Mouse (Mus musculus) neural tube, embryonic 11.5 days (tissue): Measurements from ENCODE around the gene Unc13c. TPM values are rescaled to one million over a fixed set of nuclear protein-coding genes. Genes with fewer than 3 reads are reported as not detected.

Source experiments
- ATAC-seq: fragments of 200-750 bp; cut with Nextera tagmentation; 2 replicates; pipeline ENCODE4 v1.8.0; 2017; ENCODE audit warnings: moderate number of reproducible peaks, mild to moderate bottlenecking, moderate TSS enrichment, moderate library complexity; ENCODE audit not compliant: insufficient read depth, low FRiP score, low TSS enrichment
- DNase-seq: peaks from one replicate; pipeline ENCODE4 v3.0.0-alpha.2; 2015; ENCODE audit warnings: low spot score
- H3K27ac ChIP-seq: fragments of 300-500 bp; sonication (generic); 2 replicates; pipeline ENCODE4 v1.5.1; 2014; ENCODE audit warnings: low read depth, mild to moderate bottlenecking, low read length
- H3K27me3 ChIP-seq: fragments of 300-500 bp; sonication (generic); 2 replicates; pipeline ENCODE4 v1.6.1; 2014; ENCODE audit warnings: mild to moderate bottlenecking, low read length, mixed read lengths; ENCODE audit not compliant: control insufficient read depth, insufficient read depth
- H3K36me3 ChIP-seq: fragments of 300-500 bp; sonication (generic); 2 replicates; pipeline ENCODE4 v1.6.1; 2014; ENCODE audit warnings: mild to moderate bottlenecking, low read length, moderate library complexity, mixed read lengths; ENCODE audit not compliant: control insufficient read depth, insufficient read depth
- H3K4me1 ChIP-seq: fragments of 300-500 bp; sonication (generic); 2 replicates; pipeline ENCODE4 v1.6.1; 2014; ENCODE audit warnings: low read length, mixed read lengths; ENCODE audit not compliant: control insufficient read depth, insufficient read depth
- H3K4me2 ChIP-seq: fragments of 300-500 bp; sonication (generic); 2 replicates; pipeline ENCODE4 v1.6.1; 2014; ENCODE audit warnings: low read depth, mild to moderate bottlenecking, moderate library complexity
- H3K4me3 ChIP-seq: fragments of 300-500 bp; sonication (generic); 2 replicates; pipeline ENCODE4 v1.5.1; 2014; ENCODE audit warnings: low read depth, low read length
- H3K9ac ChIP-seq: fragments of 300-500 bp; sonication (generic); 2 replicates; pipeline ENCODE4 v1.6.1; 2014; ENCODE audit warnings: mild to moderate bottlenecking, low read length
- H3K9me3 ChIP-seq: fragments of 300-500 bp; sonication (generic); 2 replicates; pipeline ENCODE4 v1.6.1; 2016; ENCODE audit warnings: low read length; ENCODE audit not compliant: control insufficient read depth
- WGBS: fragments of 180-500 bp; shearing (Covaris S2); extraction: QIAGEN DNeasy Blood & Tissue Kit; methylation state at CpG from one replicate; pipeline ENCODE4 v1.1.7; 2014; 5-methylcytosine and 5-hydroxymethylcytosine counted together
- polyA plus RNA-seq: library from polyadenylated mRNA; unstranded; fragments of >200 nt; fragmentation: Nextera tagmentation; extraction: Ambion mirVana; gene quantifications from 2 replicates; pipeline ENCODE4 v1.2.1, GENCODE M21; 2014

Gene Unc13c
- polyA plus RNA-seq, 1 experiment from 2014 or later: 0.27 TPM

DNA sequence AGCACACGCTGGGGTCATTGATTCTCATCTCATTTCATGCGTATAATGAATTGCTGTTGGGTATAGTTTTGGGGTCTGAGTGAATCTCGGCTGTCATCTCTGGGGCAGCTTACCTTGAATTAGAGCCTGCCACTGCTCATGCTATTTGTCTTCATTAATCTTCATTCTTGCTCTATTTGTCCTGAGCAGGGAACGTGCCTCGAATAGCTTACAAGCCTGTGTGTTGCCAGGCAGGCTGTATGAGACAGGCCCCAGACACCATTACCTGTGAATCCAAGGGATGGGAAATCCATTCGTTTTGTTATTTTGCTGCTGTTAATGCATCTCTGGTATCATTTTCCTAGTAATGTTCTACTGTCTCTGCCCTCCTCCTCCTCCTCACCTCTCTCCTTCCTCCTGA lies 518.8 kb downstream of the Unc13c start:
- Histone ChIP-seq H3K36me3 (no peaks in the 10 kb centered on the region), H3K27ac (no peak overlapping the region), H3K9me3 (no peaks in the 10 kb centered on the region), H3K9ac (no peak overlapping the region), H3K27me3 (no peaks in the 10 kb centered on the region), H3K4me1 (no peaks in the 10 kb centered on the region), H3K4me2 (no peak overlapping the region), H3K4me3 (no peak overlapping the region)
- no peak for ATAC-seq
- WGBS: 76% methylated on average over 6 of the region's 6 CpGs
- DNase-seq: no peak

DNA sequence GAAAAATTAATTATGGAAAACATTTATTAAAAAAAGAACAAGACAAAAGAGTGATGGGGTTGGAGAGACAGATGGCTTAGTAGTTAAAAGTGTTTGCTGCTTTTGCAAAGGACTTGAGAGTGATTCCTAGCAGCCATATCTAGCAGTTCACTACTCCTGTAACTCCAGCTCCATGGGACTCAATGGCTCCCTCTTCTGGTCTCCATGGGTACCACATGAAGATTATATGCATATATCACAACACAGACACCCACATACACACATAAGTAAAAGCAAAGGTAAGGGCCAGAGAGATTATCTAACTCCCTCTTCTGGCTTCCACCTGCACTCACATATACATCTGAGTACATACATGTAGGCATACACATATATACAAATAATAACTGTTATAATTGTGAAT lies 519.5 kb downstream of the Unc13c start:
- no peak overlapping the region for H3K9ac ChIP-seq
- DNase-seq (no peak), ATAC-seq (no peak)
- H3K36me3 ChIP-seq: no peaks in the 10 kb centered on the region
- no peak overlapping the region for H3K27ac ChIP-seq
- H3K27me3 ChIP-seq: no peaks in the 10 kb centered on the region
- H3K4me1 ChIP-seq: no peaks in the 10 kb centered on the region
- H3K4me2 ChIP-seq: no peak overlapping the region
- no peaks in the 10 kb centered on the region for H3K9me3 ChIP-seq
- no peak overlapping the region for H3K4me3 ChIP-seq

DNA sequence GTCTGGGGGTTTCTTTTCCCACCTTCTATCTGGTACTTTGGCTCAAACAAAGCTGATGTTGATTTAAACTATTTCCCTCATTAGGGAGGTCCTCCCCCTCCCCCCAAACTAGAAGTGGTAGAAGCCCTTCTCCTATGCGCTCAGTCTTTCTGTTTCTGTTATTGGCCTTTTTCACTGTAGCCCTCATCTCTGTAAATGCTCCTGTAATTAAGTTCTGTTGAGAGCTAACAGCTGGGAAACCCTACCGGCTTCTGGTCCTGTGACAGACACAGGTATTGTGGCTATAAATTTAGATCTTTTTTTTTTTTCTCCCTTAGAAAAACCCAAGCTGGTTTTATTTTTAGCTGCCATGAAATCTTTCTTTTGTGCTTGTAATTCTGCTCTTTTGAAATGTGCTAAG lies 536.8 kb downstream of the Unc13c start:
- Histone ChIP-seq H3K4me1 (no peaks in the 10 kb centered on the region), H3K27me3 (no peaks in the 10 kb centered on the region), H3K27ac (no peak overlapping the region), H3K4me3 (no peak overlapping the region), H3K4me2 (no peak overlapping the region), H3K36me3 (no peaks in the 10 kb centered on the region), H3K9me3 (no peaks in the 10 kb centered on the region), H3K9ac (no peak overlapping the region)
- ATAC-seq (no peak), DNase-seq (no peak)
- 56% methylated on average over 2 of the region's 2 CpGs for WGBS

Other genes starting within 250 kb of the Unc13c start
- 0.24 and 0.51 TPM in 2 replicates for gene Wdr72, start 141.4 kb upstream of the Unc13c start, polyA plus RNA-seq